Mouse (Mus musculus) megakaryocyte, embryonic 14.5 days (primary cell): ENCODE measurements at regions not wholly inside any gene's neighbourhood (a gene's known extent, or its start where the extent isn't known, plus 50 kb on each side); places are given as distances from the start of the nearest gene placed in this dataset.
"Not testable (repeated sequence)": the region's sequence is repeated elsewhere in the genome, so short reads cannot be mapped to it uniquely, and the experiment has no call there.

Experiments
- H3K27me3 ChIP-seq: replicated peaks from 2 replicates; pipeline ENCODE3; 2012; ENCODE audit warnings: inconsistent platforms
- H3K36me3 ChIP-seq: replicated peaks from 2 replicates; pipeline ENCODE3; 2012; ENCODE audit warnings: low read length, inconsistent platforms, mixed read lengths
- H3K4me1 ChIP-seq: 2 replicates; pipeline ENCODE4 v1.6.1; 2012; ENCODE audit warnings: inconsistent platforms
- H3K4me3 ChIP-seq: replicated peaks from 2 replicates; pipeline ENCODE3; 2012; ENCODE audit warnings: moderate library complexity, mild to moderate bottlenecking, inconsistent platforms
- H3K9me3 ChIP-seq: 2 replicates; pipeline ENCODE4 v1.6.1; 2012; ENCODE audit warnings: inconsistent platforms
- FLI1 ChIP-seq: IDR thresholded peaks from 2 replicates; pipeline ENCODE4 v1.6.1; 2012; ENCODE audit warnings: low read length, inconsistent platforms, mixed read lengths
- GATA1 ChIP-seq: IDR thresholded peaks from 3 replicates; pipeline ENCODE4 v1.6.1; 2012; ENCODE audit warnings: mixed read lengths, low read length, inconsistent platforms, borderline replicate concordance

- Histone ChIP-seq H3K4me3 (no peak overlapping the region), H3K36me3 (no peaks in the 10 kb centered on the region), H3K27me3 (no peaks in the 10 kb centered on the region), H3K9me3 (no peaks in the 10 kb centered on the region), H3K4me1 (no peaks in the 10 kb centered on the region)
- TF ChIP-seq FLI1 (no peak), GATA1 (no peak)
Observed at GRCm38 (mm10) chr10:45873805-45874780, 296.5 kb downstream of the Hace1 start.

DNA sequence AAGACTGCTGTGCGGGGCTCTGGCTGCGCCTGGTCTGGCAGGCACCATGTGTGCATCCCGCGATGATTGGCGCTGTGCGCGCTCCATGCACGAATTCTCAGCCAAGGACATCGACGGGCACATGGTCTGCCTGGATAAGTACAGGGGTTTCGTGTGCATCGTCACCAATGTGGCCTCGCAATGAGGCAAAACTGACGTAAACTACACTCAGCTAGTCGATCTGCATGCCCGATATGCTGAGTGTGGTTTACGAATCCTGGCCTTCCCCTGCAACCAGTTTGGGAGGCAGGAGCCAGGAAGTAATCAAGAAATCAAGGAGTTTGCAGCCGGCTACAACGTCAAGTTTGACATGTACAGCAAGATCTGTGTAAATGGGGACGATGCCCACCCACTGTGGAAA is 297.7 kb downstream of the Hace1 start:
- not testable (repeated sequence) for H3K4me3 ChIP-seq

DNA sequence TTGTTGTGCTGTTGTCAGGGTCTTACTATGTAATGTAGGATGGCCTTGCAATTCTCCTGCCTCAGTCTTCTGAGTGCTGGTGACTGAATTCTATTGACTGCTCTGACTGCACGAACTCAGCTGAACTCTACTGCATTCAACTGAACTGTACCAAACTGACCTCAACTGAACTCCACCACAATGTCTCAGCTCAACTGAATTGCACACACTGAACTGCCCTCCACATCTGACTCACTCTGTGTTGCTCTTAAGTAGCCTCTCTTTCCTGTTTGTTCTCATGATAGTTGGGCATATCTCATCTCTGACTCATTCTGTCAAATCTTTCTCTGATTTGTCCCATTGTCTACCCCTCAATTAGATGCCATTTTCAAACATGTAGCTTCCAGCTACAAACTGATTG is 306.1 kb downstream of the Hace1 start:
- Histone ChIP-seq H3K36me3 (no peaks in the 10 kb centered on the region), H3K9me3 (no peaks in the 10 kb centered on the region), H3K4me1 (peaks cover 4% of the 10 kb centered on the region; the same call in 1 of the 2 replicates), H3K4me3 (no peak overlapping the region), H3K27me3 (peaks cover 2% of the 10 kb centered on the region)
- TF ChIP-seq FLI1 (no peak), GATA1 (no peak)

More for the DNA sequence above, 297.7 kb downstream of the Hace1 start:
- H3K36me3 ChIP-seq, H3K4me1 ChIP-seq, H3K27me3 ChIP-seq, H3K9me3 ChIP-seq: not testable (repeated sequence)

DNA sequence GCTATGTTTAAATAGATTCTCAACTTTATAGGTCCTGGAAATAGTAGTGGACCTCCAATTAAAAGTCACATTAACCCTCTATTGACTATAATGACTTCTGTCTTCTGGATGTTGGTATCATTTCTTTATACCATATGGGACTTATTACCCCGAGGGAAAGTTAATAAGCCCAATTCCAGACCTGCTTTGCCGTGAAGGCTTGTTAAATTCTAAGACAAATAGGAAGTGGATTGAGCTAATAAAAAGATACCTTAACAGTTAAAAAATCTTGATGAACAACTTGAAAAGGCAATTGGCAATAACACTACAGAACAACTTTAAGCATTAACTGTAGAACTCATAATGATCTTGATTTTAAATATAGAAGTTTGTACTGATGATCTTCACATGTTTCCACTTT is 309.0 kb downstream of the Hace1 start:
- Histone ChIP-seq H3K4me1 (peaks cover 5% of the 10 kb centered on the region; the same call in 1 of the 2 replicates), H3K9me3 (peaks cover 5% of the 10 kb centered on the region; the same call in 1 of the 2 replicates), H3K27me3 (no peaks in the 10 kb centered on the region), H3K36me3 (no peaks in the 10 kb centered on the region), H3K4me3 (no peak overlapping the region)
- TF ChIP-seq GATA1 (no peak), FLI1 (no peak)

GRCm38 (mm10) chr10:45888835-45889234 is 311.2 kb downstream of the Hace1 start:
- H3K4me1 ChIP-seq, result peaks cover 2% of the 10 kb centered on the region; the same call in 1 of the 2 replicates

DNA sequence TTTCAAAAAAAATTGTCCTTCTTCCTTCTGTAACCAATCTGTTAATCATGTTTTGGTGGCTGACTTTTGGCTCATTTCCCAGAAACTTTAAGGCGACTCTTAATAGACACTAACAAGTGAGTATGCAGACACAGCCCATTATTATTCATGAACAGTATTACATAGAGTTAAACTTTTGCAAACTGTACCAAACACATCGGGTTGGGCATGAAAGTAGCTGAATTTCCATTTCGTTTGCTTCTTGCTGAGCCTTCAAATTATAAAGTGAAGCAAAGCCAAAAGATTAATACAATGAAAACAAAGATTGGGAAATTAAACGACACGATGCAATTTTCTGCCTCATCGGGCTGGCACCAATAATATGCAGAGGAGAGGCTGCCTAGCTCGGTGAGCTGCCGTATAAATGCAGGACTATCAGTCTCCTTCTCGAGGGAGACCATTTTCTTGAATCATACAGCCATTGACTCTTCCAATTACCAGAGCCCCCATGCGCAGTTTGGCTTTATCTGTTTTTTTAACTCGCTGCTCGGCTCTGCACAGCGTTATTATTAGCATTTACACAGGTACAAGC is 311.8 kb downstream of the Hace1 start:
- 0 out of 2 replicates have a peak, but pooled peaks cover 2% of the 10 kb centered on the region for H3K4me1 ChIP-seq
- no peaks in the 10 kb centered on the region for H3K27me3 ChIP-seq
- H3K36me3 ChIP-seq, result no peaks in the 10 kb centered on the region
- no peak for TF ChIP-seq FLI1
- no peak for TF ChIP-seq GATA1
- H3K9me3 ChIP-seq, result peaks cover 5% of the 10 kb centered on the region; the same call in 1 of the 2 replicates
- H3K4me3 ChIP-seq, result no peak overlapping the region

More at GRCm38 (mm10) chr10:45888835-45889234, 311.2 kb downstream of the Hace1 start:
- no peaks in the 10 kb centered on the region for H3K36me3 ChIP-seq
- H3K9me3 ChIP-seq, result peaks cover 5% of the 10 kb centered on the region; the same call in 1 of the 2 replicates
- TF ChIP-seq FLI1 (no peak), GATA1 (no peak)
- no peaks in the 10 kb centered on the region for H3K27me3 ChIP-seq
- H3K4me3 ChIP-seq, result no peak overlapping the region

- no peak for TF ChIP-seq GATA1
- no peak for TF ChIP-seq FLI1
- Histone ChIP-seq H3K4me3 (no peak overlapping the region), H3K9me3 (peaks cover 5% of the 10 kb centered on the region; the same call in 1 of the 2 replicates), H3K36me3 (no peaks in the 10 kb centered on the region), H3K4me1 (0 out of 2 replicates have a peak, but pooled peaks cover 3% of the 10 kb centered on the region), H3K27me3 (no peaks in the 10 kb centered on the region)
Observed at GRCm38 (mm10) chr10:45890088-45890626, 312.5 kb downstream of the Hace1 start.

DNA sequence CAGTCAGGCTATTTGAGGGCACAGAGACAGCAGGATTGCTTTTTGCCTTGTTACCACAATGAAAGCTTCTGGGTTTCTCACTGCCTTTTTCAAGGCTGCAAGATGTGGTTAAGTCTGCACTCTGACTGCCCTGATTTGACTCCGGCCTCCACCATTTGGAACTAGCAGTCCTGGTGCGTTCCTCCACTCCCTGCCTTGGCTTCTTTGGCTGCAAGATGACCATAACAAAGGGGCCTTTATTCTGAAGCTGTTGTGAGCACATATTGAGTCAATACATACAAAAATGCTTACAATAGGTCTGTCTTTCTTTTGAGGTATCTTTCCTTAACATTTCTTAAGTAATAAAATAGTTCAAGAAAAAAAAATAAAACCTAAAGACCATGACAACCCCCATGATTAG is 314.8 kb downstream of the Hace1 start:
- Histone ChIP-seq H3K9me3 (peaks cover 5% of the 10 kb centered on the region; the same call in 1 of the 2 replicates), H3K36me3 (no peaks in the 10 kb centered on the region), H3K4me1 (peaks cover 7% of the 10 kb centered on the region; the same call in 1 of the 2 replicates), H3K4me3 (no peak overlapping the region), H3K27me3 (no peaks in the 10 kb centered on the region)
- TF ChIP-seq GATA1 (no peak), FLI1 (no peak)

DNA sequence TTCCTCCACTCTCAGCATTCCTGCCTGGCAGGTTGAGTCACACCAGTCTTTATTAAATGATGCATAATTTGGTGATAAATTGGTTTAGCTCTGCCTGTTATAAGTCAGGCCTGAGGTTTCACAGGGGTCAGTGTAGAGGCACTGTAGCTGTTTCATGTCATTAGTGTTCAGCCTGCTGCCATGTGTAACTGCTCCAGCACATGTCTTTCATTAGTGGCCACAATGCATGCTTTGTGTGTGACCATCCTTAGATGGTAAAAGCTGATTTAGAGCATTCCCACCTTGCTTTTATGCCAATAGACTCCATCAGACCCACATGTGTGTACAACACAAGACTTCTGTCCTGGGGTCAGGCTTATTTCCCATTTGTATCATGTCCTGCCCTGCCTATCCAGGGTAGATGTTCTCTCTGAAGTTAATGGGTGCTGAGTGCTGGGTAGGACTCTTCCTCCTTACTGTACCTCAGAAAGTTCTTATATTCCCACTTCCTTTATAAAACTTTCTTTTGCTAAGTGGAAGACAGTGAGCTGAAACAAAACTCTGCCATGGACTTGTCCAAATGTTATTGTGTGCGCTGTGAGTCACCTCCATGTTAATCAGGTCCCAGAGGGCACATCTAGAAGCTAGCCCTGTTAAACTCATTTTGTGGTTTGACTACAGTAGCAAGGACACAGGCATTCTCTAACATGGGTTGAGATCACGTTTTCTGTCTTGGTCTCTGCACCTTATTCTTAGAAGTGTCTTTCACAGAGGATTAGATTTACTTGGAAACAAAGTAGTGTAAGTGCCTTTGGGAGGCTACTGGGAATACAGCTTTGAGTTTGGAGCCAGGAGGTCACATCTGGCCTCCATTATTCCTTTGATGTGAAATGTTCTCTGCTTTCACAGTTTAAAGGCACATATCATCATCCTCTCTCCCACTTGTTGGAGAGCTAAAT is 316.5 kb downstream of the Hace1 start:
- peaks cover 5% of the 10 kb centered on the region; the same call in 1 of the 2 replicates for H3K4me1 ChIP-seq
- no peak overlapping the region for H3K4me3 ChIP-seq
- TF ChIP-seq FLI1 (no peak), GATA1 (no peak)
- peaks cover 5% of the 10 kb centered on the region; the same call in 1 of the 2 replicates for H3K9me3 ChIP-seq
- H3K27me3 ChIP-seq, result no peaks in the 10 kb centered on the region
- H3K36me3 ChIP-seq, result no peaks in the 10 kb centered on the region
